Mouse (Mus musculus) liver, embryonic 14.5 days (tissue): ENCODE results near the gene Tll1.

ENCODE experiments used
- CTCF ChIP-seq: IDR thresholded peaks from 2 replicates; pipeline ENCODE4 v1.5.1; 2016; ENCODE audit warnings: antibody characterized with exemption, low read depth, control low read depth
- EP300 ChIP-seq: IDR thresholded peaks from 2 replicates; pipeline ENCODE4 v1.6.1; 2016; ENCODE audit warnings: antibody characterized with exemption, low read depth

DNA sequence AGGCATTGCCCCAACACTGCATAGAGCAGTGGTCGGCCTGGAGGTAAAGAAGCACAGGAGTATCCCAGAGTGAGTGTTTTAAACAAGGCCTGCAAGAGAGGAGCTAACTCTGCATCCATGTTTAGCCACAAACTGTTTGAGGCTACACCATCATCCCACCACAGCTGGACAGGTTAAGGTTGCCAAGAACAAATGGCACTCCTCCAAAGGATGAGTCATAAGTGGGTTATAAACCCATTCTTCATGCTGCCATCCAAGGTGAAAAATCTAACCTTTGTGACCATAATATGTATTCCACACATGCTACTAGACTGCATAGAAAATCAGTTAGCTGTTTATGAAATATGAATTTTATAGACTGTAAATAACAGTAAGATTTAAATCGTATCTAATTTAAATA is 29.1 kb downstream of the Tll1 start:
- TF ChIP-seq EP300 = no peak
- no peak for TF ChIP-seq CTCF
